Mouse (Mus musculus): Measurements from ENCODE around the gene Podn. TPM values are rescaled to one million over a fixed set of nuclear protein-coding genes. Genes with fewer than 3 reads are reported as not detected.
"Not testable (repeated sequence)": the region's sequence is repeated elsewhere in the genome, so short reads cannot be mapped to it uniquely, and the experiment has no call there.

The Podn gene
- total RNA-seq (2022), result 10 to 100 TPM; 16.0 to 26.0 (median 19.9) TPM

DNA sequence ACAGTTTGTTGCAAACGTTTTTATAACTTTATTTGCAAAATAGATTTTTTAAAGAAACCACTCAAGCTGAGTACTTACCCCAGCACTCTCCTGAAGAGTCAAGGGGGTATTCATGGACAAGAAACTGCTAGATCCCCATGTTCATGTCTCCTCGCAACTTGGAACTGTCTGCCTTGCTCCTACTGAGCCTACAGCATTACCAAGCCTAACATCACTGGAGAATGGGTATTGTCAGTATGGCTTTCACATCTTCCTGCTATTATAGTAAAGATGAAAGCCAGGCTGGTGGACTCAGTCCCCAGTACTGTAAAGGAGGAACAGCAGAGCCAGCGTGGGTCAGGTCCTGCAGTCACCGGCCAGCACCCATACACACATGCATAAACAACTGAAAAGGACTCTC lies at the start of gene Podn:
TSS of gene Podn (minus strand) at position 101 of the 400 bp plus-strand sequence.
- DNase-seq (ENCODE audit: low spot score), result no peak

DNA sequence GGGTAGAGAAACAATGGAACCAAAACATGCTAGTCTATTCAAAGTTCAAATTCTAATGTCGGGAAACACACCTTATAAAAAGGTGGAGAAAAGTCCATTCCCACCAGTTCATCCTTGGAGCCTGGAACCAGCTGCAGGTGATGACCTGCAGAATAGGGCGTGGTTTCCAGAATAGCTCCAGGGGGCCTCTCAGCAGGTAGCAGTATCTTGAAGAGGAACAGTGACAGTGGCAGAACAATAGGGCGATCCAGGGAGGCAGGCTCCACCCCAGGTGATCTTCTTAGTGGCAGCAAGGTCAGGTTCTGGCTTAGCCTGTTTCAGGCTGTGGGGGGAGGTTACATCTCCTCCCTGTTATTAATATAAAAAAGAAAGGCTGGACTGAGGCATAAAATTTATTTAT lies 49.3 kb upstream of the Podn start:
- DNase-seq (ENCODE audit: low spot score), result not testable (repeated sequence)

DNA sequence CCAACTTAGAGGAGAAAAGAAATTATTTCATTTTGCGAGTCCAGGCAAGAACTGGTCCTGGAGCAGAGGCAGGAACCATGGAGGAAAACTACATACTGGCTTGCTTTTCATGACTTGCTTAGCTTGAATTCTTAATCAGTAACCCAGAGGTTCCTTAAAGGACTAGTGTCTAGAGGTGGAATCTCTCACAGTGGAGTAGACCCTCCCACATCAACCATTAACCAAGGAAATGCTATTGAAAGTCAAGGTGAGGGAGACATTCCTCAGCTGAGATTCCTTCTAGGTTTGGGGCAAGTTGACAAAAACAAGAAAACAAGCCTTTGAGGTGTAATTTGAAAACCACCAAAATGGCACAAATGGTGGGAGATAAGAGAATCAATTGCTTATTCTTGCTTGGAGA lies 48.6 kb upstream of the Podn start, which contains the start of gene Scp2:
TSS of gene Scp2 (minus strand) at position 119 of the 400 bp plus-strand sequence.
- no peak for DNase-seq (ENCODE audit: low spot score)

DNA sequence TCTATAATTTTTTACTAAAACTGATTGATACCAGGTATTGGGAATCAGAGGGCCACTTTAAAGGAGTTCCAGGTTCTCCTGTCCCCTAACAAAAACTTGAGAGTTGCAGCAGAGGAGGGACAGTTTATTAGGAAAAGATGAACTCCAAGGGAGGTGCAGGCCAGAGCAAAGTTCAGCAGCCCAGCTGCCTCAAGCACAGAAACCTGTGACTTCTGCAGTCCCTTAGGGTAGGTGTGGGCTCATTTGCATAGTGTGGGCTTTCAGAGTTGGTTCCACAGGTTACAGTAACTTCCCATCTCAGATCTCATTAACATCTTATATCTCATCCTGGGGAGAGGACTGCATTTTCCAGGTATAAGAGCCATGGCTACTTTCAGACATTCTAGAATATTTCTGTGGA lies 47.5 kb upstream of the Podn start:
- no peak for DNase-seq (ENCODE audit: low spot score)

DNA sequence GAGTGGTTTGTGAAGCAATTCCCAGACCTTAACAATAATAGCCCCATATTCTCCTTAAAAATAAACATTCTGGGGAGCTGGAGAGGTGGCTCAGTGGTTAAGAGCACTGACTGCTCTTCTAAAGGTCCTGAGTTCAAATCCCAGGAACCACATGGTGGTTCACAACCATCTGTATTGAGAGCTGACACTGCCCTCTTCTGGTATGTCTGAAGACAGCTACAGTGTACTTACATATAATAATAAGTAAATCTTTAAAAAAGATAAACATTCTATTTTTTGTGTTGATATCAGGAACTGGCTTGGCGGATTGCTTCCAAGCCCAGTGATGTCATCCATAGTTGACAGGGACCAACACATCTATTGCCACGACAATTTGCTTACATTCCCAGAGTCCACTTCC lies 46.9 kb upstream of the Podn start:
- DNase-seq (ENCODE audit: low spot score), result not testable (repeated sequence)

DNA sequence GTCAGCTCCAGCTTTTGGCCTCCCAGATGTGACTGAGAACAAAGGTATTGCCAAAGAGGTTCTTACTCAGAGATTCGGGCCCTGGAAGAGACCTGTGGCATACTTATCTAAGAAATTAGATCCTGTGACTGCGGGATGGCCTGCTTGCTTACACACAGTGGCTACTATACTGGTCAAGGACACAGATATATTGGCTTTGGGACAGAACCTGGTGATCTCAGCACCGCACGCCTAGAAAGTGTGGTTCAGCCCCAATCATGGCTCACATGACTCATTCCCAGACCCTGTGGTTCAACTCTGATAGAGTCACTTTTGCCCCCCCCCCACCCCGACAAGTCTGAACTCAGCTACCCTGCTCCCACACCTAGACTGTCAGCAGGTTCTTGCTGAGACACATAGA lies 40.7 kb upstream of the Podn start:
- DNase-seq (ENCODE audit: low spot score), result no peak

DNA sequence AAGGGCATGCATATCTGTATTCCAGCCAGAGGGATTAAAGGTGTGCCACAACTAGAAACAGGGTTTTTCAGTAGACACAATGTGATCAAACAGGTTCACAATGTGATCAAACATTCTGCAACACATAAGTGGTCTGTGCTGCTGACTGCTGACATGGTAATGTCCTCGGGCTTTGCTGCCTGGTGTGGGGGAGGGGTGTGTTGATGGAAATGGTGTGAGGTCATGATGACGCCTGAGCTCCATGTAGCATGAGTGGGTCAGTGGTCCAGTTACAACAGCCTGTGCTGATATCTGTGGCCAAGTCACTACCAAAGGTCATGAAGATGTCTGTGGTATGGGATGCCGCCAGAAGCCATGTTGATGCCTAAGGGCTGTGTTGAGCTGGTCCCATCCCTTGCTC lies 34.2 kb upstream of the Podn start:
- DNase-seq (ENCODE audit: low spot score), result no peak

DNA sequence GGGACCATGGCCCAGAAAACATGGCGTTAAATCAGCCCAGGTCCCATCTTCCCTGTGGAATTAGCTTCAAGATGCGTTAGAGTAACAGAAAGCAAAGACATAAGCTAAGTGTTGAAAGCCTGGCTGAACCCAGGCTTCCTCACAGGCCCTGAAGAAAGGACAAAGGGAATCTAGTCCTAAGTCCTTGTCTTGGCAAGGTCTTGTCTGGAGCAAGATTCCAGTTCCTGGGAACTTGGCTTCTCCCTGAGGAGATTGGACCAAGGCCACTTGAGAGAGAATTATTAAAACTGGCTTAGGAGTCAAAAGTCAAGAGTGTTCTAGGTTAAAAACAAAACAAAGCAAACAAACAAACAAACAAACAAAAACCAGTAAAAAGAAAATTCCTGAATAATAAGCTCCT lies 32.1 kb upstream of the Podn start:
- DNase-seq (ENCODE audit: low spot score), result peak; percentile 23

DNA sequence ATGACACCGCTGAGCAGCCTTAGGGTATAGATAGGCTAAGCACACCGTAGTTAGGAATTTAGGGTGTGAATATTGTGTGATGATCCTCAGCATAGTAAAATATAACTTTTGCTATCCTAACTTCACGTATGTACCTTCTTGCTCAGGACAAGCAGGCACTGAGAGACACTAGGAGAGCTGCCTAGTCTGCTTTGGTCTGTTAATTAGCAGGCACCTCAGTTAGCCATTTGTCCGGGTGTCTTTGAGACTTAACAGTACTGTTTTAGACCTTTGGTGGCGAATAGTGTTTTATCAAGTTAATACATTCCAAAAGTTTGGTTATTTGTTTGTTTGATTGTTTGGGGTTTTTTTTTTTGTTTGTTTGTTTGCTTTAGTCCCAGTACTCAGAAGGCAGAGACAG lies 31.3 kb upstream of the Podn start:
- DNase-seq (ENCODE audit: low spot score), result no peak

DNA sequence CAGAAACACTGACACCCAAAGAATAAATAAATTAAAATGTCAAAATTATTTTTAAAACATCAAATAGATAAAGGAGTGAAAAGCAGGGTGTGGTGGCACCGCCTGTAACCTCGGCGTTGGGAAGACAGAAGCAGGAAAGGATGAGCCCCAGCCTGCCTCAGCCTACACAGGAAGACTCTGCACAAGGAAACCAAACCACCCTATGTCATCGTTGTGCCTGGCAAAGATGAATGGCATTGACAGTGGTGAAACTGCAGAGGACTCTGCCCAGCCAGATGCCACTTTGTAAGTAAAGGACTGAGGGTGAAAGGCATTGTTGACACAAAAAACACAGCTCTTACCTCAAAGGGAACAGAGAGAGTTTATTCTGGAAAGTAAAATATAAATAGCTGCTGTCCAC lies 30.0 kb upstream of the Podn start:
- DNase-seq (ENCODE audit: low spot score), result no peak

DNA sequence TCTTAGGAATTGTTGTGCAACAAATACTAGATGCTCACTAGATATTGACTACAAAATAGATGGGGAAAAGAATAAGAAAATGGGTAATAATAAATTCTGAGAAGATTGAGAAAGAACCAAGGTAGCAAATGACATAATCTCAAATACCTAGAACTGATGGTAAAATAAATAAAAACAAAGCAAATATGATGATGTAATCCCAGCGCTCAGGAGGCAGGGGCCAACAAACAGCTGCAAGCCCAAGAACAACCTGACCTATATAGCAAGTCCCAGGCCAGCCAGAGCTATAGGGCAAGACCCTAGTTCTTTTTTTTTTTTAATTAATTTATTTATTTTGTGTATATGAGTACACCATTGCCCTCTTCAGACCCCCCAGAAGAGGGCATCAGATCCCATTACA lies 27.9 kb upstream of the Podn start:
- DNase-seq (ENCODE audit: low spot score), result no peak

DNA sequence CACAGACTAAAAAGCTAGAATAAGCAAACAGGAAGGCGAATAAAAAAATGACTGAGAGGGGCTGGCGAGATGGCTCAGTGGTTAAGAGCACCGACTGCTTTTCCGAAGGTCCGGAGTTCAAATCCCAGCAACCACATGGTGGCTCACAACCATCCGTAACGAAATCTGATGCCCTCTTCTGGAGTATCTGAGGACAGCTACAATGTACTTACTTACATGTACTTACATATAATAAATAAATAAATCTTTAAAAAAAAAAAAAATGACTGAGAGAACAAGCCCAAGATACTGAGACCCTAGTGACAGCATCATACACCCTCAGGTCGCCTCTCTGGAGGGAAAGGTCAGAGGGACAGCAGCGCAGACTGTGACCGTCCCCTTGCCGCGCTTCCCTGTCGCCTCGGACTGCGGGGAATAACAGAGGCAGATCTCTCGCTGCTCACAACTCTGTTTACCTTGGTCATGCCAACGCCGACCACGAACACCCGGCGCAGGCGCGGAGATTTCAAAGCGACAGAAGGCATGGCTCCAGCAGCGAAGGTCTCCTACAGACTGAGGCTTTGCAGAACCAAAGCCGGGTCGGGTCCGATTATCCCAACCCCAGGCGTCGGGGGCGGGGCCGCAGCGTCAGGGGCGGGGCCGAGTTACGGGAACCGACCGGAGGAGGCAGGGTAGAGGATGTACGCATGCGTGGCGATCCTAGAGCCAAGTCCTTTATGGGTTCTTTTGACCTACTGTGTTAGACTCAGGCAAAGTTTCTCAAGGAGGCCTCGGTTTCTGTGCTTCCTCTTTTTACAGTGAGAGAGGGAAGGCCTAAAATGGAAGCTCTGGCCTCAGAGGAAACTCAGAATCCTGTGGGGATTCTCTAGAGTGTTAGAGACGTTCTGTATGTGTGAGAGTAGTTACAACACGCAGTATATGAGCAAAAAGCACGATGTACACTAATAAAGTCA lies 22.0 kb upstream of the Podn start:
- DNase-seq (ENCODE audit: low spot score), result peak; percentile 94

DNA sequence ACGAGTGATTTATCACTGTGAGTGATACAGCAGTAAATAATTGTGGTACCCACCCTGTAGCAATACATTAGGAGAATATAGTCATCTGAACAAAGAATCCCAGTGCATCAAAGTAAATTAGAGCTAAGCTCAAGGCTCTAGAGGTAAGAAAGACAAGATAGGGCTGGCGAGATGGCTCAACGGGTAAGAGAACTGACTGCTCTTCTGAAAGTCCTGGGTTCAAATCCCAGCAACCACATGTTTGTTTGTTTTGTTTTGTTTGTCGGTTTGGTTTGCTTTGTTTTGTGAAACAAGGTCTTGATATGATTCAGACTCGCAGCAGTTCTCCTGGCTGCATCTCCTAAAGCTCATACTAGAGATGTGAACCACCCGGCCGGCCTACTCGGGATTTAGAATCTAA lies 21.2 kb upstream of the Podn start:
- DNase-seq (ENCODE audit: low spot score), result no peak

DNA sequence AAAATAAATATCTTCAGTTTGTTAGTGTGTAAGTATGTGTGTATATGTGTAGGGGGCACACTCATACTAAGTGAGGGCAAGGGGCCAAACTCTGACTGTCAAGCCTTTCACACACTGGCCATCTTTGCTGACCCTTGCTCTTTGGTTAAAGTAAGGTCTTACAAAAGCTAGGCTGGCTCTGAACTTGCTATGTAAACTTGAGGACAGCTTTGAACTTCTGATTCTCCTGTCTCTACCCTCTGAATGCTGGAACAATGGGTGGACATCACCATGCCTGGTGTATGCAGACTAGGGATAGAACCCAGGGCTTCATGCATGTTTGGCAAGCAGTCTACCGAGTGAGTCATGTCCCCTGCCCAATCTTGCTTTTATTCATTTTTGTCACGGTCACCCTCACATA lies 20.2 kb upstream of the Podn start:
- no peak for DNase-seq (ENCODE audit: low spot score)

DNA sequence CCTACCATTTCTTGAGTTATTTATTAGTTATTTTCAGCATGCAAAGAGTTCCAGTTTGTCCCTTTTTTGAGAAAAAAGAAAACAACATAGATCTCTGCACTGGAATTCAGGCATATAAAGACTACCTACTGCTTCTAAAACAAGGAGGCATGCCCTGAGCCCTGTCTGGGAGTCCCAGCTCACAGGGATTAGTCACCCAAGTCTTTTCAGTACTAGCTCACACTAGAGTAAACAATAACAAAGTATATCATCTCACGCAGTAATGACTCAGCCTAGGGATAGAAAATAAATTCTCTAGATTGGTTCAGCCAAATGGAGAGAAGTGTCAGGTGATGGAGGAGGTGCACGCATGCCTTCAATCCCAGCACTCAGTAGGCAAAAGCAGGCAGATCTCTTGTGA lies 14.5 kb upstream of the Podn start:
- no peak for DNase-seq (ENCODE audit: low spot score)

DNA sequence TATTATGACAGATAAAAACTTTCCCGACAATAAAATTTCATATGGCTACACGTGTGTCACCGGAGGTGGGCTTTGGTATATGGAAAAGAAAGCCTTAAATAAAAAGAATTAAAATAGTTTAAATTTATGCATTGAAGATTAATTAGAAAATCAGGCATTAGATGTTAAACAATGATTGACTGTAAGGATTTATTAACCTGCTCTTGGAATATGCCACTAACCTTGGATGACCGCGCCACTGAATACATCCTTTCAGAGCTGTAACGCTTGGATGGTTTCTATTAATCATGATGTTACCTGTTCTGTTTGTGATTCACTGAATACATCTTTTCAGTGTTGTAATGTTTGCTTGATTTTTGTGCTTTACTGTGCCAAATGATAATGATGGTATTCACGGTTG lies 13.5 kb upstream of the Podn start:
- DNase-seq (ENCODE audit: low spot score), result no peak

DNA sequence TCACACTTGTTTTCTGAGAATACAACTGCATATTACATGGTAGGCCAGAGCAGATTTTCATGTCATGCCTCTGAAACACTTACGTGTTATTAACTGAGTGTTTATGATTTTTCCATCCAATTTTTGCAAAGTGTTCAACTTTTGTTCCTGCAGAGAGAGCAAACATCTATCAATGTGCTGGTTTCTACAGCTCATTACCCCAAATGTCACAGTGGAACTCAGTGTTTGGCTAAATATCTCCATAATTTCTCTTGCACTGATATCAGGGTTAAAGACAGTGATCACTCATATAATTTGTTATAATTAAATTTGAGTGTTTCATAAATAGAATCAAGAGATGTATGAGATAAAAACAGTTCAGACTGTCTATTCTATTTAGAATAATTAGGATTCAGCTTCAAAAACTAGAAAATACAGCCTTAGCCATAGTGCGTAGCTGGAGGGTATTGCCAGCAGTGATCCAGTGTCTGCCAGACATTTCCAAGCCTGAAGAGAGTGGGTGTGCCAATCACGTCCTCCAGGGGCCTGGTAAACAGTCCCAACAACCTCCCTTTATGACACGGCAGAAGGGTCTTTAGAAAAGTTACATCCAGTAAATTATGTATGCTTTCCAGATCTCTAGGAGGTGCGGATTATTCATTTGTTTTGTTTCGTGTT lies 3.4 kb downstream of the Podn start:
- DNase-seq (ENCODE audit: low spot score), result no peak

DNA sequence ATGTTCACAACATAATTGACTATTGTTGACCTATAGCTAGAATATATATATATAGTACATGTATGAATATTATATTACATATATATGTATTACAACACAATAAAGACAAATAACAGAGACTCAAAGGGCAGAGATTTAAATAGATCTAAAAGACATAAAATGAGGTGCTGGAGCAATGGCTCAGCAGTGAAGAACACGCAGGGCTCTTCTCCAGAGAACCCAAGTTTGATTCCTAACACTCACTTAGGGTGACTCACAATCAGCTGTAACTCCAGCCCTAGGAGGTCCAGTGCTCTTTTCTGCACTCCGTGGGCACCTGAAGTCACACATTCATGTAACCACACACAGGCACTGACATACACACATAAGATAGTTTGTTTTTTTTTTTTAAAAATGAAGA lies 12.3 kb downstream of the Podn start:
- DNase-seq (ENCODE audit: low spot score), result no peak

DNA sequence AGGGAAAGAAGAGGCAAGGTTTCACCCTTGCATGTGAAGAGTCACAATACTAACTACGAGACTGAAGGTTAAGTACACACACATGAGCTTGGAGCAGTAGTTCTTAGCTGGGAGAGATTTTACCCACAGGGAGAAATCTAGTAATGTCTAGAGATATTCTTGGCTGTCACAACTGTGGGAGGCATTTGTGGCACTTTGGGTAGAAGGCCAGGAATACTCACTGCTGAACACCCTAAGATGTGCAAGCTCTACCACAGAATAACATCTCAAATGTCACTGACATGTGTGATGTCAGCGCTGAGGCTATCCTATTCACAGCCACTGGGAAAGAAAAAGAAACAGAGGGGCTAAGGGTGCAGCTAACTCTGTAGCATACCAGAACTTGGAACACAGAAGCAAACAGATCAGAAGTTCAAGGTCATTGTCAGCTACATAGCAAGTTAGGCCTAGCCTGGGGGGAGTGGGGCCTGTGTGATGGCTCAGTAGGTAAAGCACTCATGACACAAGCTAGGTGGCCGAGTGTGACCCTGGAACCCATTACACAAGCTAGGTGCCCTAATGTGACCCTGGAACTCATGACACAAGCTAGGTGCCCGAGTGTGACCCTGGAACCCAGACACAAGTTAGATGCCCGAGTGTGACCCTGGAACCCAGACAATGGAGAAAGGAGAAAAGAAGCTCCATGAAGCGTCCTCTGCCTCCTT lies 13.1 kb downstream of the Podn start:
- no peak for DNase-seq (ENCODE audit: low spot score)

DNA sequence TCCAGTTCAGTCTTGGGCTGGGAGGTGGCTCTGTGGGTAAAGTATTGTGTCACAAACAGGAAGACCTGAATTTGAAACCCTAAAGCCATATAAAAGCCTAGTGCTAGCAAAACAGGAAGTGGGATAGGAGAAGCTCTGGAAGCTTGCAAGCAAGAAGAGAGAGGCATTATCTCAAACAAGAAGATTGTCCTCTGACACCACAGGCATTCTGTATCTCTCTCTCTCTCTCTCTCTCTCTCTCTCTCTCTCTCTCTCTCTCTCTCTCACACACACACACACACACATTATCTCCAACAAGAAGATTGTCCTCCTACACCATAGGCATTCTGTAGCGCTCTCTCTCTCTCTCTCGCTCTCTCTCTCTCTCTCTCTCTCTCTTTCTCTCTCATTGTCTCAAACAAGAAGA lies 13.8 kb downstream of the Podn start:
- no peak for DNase-seq (ENCODE audit: low spot score)

DNA sequence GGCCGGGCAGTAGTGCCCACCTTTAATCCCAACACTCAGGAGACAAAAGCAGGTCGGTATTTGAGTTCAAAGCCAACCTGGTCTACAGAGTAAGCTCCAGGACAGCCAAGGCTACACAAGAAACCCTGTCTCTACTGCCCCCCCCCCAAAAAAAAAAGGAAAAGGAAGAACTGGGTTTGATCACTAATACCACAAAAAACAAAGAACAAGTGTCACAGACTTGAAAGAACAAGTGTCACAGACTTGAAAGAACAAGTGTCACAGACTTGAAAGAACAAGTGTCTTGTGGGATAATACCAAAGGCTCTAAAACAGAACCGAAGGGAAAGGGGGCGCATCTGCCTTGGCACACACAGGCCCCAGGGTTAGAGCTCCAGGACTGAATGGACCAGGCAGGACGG lies 15.4 kb downstream of the Podn start:
- no peak for DNase-seq (ENCODE audit: low spot score)

DNA sequence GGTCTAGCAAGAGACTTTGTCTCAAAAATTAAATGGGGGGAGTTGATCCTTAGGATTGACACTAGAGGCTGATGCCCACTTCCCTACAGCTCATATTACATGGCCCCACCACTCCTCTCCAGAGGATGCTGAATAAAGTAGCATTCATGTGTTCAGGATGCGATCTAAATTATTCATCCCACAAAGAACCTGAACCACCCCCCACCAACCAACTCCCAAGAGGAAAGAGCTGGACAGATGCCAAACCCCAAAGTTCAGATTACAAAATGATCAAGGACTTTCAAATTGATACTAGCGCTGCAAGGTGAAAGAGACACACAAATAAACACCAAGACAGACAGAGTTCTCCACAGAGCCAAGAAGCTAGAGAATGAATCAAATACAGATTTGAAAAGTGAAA lies 16.5 kb downstream of the Podn start:
- DNase-seq (ENCODE audit: low spot score), result no peak

All from heart, adult 8-10 months (tissue).